Mouse (Mus musculus): Measurements from ENCODE around the gene Camk2n1.
"Not testable (repeated sequence)": the region's sequence is repeated elsewhere in the genome, so short reads cannot be mapped to it uniquely, and the experiment has no call there.

The Camk2n1 gene

GRCm38 (mm10) chr4:138453753-138454570 is at the start of gene Camk2n1:
Gene Camk2n1, plus strand, starts transcription at chr4:138454314.
- DNase-seq, result peak; percentile 63

DNA sequence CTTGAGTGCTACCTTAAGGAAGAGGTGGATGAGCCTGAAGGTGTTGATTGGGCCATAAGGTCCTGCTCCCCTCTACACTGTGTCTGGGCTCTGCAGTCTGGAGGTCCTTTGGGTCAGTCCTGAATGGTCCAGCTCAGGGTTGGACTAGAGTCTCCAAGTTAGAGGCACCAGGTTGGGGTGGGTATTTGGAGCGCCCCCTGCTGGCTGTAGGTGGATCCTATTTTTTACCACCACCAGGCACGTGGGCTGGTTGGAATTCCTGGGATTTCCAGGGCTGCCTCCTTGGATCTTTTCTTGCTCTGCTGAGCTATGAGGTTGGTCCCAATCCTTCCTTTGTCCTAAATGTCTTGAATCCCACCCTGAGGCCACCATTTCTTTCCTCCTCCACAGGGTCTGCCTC is 49.3 kb upstream of the Camk2n1 start:
- peak; percentile 29 for DNase-seq

- no peak for DNase-seq
Measured at GRCm38 (mm10) chr4:138407479-138408194, 46.5 kb upstream of the Camk2n1 start.

DNA sequence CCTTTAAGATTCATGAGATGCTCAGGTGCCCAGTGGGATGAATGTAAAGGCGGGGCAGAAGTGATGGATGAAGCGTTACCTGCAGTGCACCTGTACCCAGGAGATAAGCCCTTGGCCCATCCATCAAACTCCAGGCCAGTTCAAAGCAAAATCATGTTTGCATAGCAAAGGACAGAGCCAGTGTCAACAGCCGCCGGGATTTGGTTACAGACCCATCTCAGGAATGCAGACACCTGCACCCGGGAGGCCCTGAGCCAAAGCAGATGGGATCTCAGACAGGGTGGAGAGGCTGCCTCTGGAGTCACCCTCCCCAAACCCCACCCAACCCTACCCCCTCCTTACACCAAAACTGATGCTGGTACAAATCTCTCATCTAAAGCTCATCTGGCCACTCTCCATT is 43.1 kb upstream of the Camk2n1 start:
- no peak for DNase-seq

- DNase-seq, result no peak
Measured at GRCm38 (mm10) chr4:138411504-138412121, 42.5 kb upstream of the Camk2n1 start.

DNA sequence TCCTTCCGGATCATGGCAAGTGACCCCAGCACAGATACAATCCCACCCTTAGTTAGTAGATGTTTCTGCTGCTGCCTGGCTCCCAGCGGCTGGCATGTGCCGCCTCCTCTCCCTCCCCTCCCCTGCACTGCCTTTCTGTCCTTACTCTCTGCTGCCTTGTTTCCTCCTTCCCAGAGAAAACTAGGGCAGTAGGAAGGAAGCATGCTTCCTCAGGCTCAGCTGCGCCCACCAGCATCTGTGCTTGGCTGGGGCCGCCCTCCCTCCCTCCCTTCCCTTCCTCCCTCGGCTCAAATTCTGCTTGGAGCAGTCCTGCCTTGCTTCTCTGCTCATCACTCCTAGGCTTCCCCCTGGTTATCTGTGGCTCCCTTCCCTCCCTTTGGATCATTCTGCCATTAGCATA is 39.4 kb upstream of the Camk2n1 start:
- DNase-seq, result no peak

DNA sequence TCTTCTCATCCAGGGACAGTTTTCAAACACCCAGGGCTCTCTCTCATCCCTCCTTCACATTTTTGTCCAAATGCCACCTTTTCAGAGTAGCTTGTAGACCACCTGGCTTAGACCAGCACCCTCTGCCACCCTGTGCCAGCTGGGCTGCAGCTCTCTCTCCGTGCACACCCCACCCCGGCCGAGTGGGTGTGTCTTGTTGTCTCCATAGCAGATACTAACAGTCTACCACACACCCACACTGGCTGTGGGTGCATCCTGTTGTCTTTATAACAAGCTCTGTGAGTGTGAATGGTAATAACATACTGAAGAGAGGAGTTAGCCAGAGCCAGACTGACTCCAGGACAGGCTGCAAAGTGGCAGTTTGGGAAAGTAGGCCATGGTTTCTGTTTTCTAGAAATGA is 38.1 kb upstream of the Camk2n1 start:
- DNase-seq, result no peak

- DNase-seq, result no peak
Measured at GRCm38 (mm10) chr4:138416414-138416813, 37.7 kb upstream of the Camk2n1 start.

- DNase-seq, result no peak
Measured at GRCm38 (mm10) chr4:138417882-138418281, 36.2 kb upstream of the Camk2n1 start.

- DNase-seq, result no peak
Measured at GRCm38 (mm10) chr4:138418340-138418957, 35.7 kb upstream of the Camk2n1 start.

DNA sequence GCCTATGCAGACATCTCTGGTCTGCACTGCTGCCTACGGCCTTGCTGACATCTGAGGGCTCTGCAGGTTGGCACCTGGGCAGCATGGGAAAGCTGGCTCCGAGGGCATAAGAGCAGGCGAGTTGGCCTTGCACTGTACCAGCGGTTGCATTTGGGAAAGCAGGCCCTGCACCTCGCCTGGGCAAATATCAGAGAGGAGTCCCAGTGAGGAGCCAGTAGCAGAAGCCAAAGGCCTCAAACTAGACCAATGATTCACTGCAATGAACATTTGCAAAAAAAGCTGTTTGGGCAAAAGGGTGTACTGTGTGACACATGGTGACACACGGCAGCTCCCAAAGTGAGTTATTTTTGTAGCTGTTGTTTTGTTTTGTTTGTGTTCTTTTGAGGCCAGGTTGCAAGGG is 29.1 kb upstream of the Camk2n1 start:
- no peak for DNase-seq

DNA sequence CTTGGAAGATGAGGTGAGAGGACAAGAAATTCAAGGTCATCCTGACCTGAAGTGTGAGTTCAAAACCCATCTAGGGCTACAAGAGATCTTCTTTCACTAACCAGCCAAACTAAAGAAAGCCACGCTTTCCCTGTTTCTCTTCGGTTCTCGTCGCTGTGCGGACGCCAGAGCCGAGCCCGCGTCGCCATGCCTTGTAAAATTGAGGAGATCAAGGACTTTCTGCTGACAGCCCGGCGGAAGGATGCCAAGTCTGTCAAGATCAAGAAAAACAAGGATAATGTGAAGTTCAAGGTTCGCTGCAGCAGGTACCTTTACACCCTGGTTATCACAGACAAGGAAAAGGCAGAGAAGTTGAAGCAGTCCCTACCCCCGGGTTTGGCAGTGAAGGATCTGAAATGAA is 28.5 kb upstream of the Camk2n1 start:
- not testable (repeated sequence) for DNase-seq

- peak; percentile 59 for DNase-seq
Measured at GRCm38 (mm10) chr4:138426778-138427705, 27.1 kb upstream of the Camk2n1 start.

GRCm38 (mm10) chr4:138429778-138430177 is 24.3 kb upstream of the Camk2n1 start:
- DNase-seq, result peak; percentile 48

DNA sequence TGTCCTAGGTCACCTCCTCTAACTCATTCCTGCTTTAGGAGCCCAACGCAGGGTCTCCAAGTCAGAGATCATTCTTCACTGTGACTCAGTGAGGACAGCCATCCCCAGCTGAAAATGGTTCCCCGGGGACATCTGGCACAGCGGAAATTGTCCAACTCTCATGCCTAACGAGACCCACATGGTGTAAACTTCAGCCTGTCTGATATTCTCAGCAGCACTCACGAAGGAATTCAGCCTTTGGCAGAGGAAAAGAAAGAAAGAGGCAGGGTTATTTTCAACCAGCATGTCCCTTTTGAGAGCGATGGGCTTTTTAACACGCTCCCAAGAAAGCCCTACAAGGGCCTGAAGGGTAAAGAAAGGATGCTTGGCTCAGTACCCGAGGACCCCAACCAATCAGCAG is 22.8 kb upstream of the Camk2n1 start:
- DNase-seq, result no peak

DNA sequence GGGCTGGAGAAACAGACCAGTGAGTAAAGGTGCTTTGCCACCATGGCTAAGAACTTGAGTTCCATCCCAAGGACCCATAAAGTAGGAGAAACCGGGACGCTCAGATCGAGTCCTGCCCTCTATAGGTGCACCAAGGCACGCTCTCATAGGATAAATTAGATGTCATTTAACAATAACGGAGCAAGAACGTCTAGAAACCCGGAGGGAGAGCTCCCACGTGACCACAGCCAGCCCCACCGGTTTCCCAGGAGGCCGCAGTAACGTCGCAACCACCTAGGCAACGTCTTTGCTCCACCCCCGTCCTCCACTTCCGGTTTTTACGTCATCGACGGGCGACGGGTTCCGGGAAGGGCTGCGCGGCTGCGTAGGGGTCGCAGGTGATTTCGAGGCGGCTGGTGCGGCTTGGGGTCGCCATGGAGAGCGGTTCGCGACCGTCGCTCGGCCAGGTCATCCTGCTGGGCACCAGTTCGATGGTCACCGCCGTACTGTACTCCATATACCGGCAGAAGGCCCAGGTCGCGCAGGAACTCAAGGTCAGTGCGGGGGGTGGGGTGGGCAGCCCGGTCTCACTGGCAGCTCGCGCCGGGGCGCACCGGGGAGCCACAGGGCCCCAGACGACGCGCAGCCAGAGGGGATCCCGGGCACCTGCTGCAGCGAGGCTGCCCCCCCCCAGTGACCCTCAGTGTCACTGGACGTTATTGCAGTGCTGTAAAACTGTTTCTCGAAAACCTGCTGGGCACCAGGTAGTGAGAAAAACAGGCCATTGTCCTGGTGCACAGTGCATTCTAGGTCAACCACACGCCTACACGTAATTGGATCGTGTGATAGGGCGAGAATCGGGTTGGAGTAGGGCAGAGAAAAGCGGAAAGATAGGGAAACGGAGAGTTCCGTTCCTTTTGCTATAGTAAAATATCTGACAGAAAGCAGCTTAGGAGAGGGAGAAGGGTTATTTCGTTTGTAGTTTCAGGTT is 19.5 kb upstream of the Camk2n1 start, which contains the start of gene Mul1:
Gene Mul1, plus strand, starts transcription at position 325 of the 970 bp plus-strand sequence.
- peak; percentile 96 for DNase-seq

DNA sequence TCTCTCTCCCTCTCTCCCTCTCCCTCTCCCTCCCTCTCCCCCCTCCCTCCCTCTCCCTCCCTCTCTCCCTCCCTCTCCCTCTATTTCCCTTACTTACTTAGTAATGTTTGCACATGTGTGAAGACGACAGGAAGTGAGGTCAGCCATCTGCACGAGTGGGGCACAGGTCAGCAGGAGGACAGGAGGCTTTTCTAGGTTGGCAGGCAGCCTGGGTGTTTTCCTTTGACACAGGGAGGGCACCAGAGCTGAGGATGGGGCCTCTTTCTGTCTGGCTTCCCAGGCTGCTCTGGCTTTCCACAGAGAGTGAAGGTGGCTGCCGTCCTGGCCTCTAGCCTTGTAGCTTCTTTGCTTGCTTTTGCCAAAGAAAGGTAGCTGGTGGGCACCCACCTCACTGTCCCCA is 14.1 kb upstream of the Camk2n1 start:
- no peak for DNase-seq

GRCm38 (mm10) chr4:138444941-138445340 is 9.2 kb upstream of the Camk2n1 start:
- DNase-seq, result no peak

DNA sequence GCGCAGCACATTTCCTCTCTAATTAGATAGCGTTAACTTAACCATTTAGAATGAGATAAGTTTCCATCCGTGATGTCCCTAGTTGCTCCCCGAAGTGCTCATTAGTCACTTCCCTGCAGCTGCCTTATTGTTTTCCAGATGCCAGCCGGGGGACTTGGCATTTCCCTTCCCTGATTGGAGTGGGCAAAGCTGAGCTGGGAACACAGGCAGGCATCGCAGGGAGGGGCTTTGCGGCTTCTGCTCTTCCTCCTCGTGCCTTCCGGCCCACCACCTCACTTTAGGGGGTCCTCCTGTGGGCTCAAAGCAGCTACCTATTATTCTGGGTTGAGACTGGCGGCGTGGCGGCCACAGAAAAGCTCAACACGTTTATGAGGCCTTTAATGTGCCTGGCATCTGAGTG is 7.1 kb upstream of the Camk2n1 start:
- no peak for DNase-seq

DNA sequence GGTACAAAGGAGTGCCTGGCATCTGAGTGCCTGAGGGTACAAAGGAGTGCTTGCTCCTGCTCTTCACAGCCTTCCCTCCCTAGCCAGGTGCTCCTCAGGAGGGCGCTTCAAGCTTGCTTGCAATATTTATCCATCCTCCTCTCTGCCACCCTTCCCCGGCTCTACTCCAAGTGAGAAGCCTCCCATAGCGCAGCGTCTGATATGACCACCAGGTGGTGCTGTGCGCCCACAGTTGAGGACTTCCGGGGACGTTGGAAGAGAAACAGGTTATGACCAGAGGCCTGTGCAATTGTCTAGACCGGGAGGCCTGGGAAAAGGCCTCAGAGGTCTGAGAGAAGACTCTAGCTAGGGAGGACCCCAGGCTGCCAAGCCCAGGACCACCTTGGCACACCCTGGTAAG is 6.7 kb upstream of the Camk2n1 start:
- DNase-seq, result peak; percentile 90

Data from thymus, postnatal 14 days (tissue).